Mouse (Mus musculus): Measurements from ENCODE around the gene Syt2. TPM values are rescaled to one million over a fixed set of nuclear protein-coding genes. Genes with fewer than 3 reads are reported as not detected.
A peak's percentile ranks its signal among the peaks of the same experiment; 100 is the strongest.

Gene Syt2
- polyA plus RNA-seq, 1 experiment from 2014 or later: 0.58 TPM

- Histone ChIP-seq H3K4me3 (replicated peaks; ENCODE audit: low read depth, low read length) (no peak overlapping the region), H3K27ac (peak overlapping the region; percentile 47), H3K9ac (ENCODE audit: low read depth, low read length) (no peak overlapping the region), H3K4me2 (ENCODE audit: low read length) (peak overlapping the region; percentile 36), H3K9me3 (replicated peaks; ENCODE audit: low read length) (no peaks in the 10 kb centered on the region), H3K36me3 (ENCODE audit: insufficient read depth, low read length) (no peaks in the 10 kb centered on the region), H3K4me1 (replicated peaks; ENCODE audit: insufficient read depth, low read length) (peaks cover 14% of the 10 kb centered on the region), H3K27me3 (ENCODE audit: insufficient read depth, low read length) (peaks cover 9% of the 10 kb centered on the region; the same call in 1 of the 2 replicates)
- ATAC-seq (replicated peaks; ENCODE audit: low FRiP score, low read depth) (peak; percentile 38), DNase-seq (ENCODE audit: low spot score) (no peak)
- 13% methylated on average over 4 of the region's 4 CpGs for WGBS
- TF ChIP-seq CTCF (IDR thresholded peaks at IDR 0.05; ENCODE audit: low read depth): no peak
These were observed 5.4 kb downstream of the Syt2 start for GRCm38 (mm10) chr1:134651851-134652398.

GRCm38 (mm10) chr1:134653603-134654257 is 7.3 kb downstream of the Syt2 start:
- TF ChIP-seq CTCF (IDR thresholded peaks at IDR 0.05; ENCODE audit: low read depth): no peak
- H3K9ac ChIP-seq (ENCODE audit: low read depth, low read length): no peak overlapping the region
- H3K9me3 ChIP-seq (replicated peaks; ENCODE audit: low read length): no peaks in the 10 kb centered on the region
- peaks cover 15% of the 10 kb centered on the region for H3K4me1 ChIP-seq (replicated peaks; ENCODE audit: insufficient read depth, low read length)
- H3K36me3 ChIP-seq (ENCODE audit: insufficient read depth, low read length): no peaks in the 10 kb centered on the region
- H3K4me2 ChIP-seq (ENCODE audit: low read length): no peak overlapping the region
- H3K27me3 ChIP-seq (ENCODE audit: insufficient read depth, low read length): no peaks in the 10 kb centered on the region
- 39% methylated on average over 10 of the region's 10 CpGs for WGBS
- H3K4me3 ChIP-seq (replicated peaks; ENCODE audit: low read depth, low read length): no peak overlapping the region
- no peak overlapping the region for H3K27ac ChIP-seq
- no peak for DNase-seq (ENCODE audit: low spot score)
- no peak for ATAC-seq (replicated peaks; ENCODE audit: low FRiP score, low read depth)

- no peaks in the 10 kb centered on the region for H3K27me3 ChIP-seq (ENCODE audit: insufficient read depth, low read length)
- no peaks in the 10 kb centered on the region for H3K9me3 ChIP-seq (replicated peaks; ENCODE audit: low read length)
- no peaks in the 10 kb centered on the region for H3K36me3 ChIP-seq (ENCODE audit: insufficient read depth, low read length)
- H3K9ac ChIP-seq (ENCODE audit: low read depth, low read length): no peak overlapping the region
- H3K4me1 ChIP-seq (replicated peaks; ENCODE audit: insufficient read depth, low read length): 0 out of 2 replicates have a peak, but pooled peaks cover 3% of the 10 kb centered on the region
- ATAC-seq (replicated peaks; ENCODE audit: low FRiP score, low read depth): no peak
- no peak overlapping the region for H3K4me3 ChIP-seq (replicated peaks; ENCODE audit: low read depth, low read length)
- no peak for TF ChIP-seq CTCF (IDR thresholded peaks at IDR 0.05; ENCODE audit: low read depth)
- H3K27ac ChIP-seq: no peak overlapping the region
- no peak for DNase-seq (ENCODE audit: low spot score)
- WGBS: 39% methylated on average over 7 of the region's 7 CpGs
- no peak overlapping the region for H3K4me2 ChIP-seq (ENCODE audit: low read length)
These were observed 12.4 kb downstream of the Syt2 start for GRCm38 (mm10) chr1:134658841-134659240.

GRCm38 (mm10) chr1:134660163-134660562 is 13.7 kb downstream of the Syt2 start:
- H3K27me3 ChIP-seq (ENCODE audit: insufficient read depth, low read length): no peaks in the 10 kb centered on the region
- 0 out of 2 replicates have a peak, but pooled peaks cover 3% of the 10 kb centered on the region for H3K4me1 ChIP-seq (replicated peaks; ENCODE audit: insufficient read depth, low read length)
- no peak for TF ChIP-seq CTCF (IDR thresholded peaks at IDR 0.05; ENCODE audit: low read depth)
- ATAC-seq (replicated peaks; ENCODE audit: low FRiP score, low read depth) (no peak; the same call in 1 of the 2 replicates), DNase-seq (ENCODE audit: low spot score) (peak; percentile 77)
- no peak overlapping the region for H3K4me3 ChIP-seq (replicated peaks; ENCODE audit: low read depth, low read length)
- H3K4me2 ChIP-seq (ENCODE audit: low read length): no peak overlapping the region
- WGBS: 9% methylated on average over 7 of the region's 7 CpGs
- H3K36me3 ChIP-seq (ENCODE audit: insufficient read depth, low read length): no peaks in the 10 kb centered on the region
- H3K9me3 ChIP-seq (replicated peaks; ENCODE audit: low read length): no peaks in the 10 kb centered on the region
- H3K27ac ChIP-seq: no peak overlapping the region
- H3K9ac ChIP-seq (ENCODE audit: low read depth, low read length): no peak overlapping the region

GRCm38 (mm10) chr1:134671234-134672070 is 25.0 kb downstream of the Syt2 start:
- Histone ChIP-seq H3K36me3 (ENCODE audit: insufficient read depth, low read length) (no peaks in the 10 kb centered on the region), H3K27me3 (ENCODE audit: insufficient read depth, low read length) (no peaks in the 10 kb centered on the region), H3K9ac (ENCODE audit: low read depth, low read length) (no peak overlapping the region), H3K9me3 (replicated peaks; ENCODE audit: low read length) (no peaks in the 10 kb centered on the region; the same call in 1 of the 2 replicates), H3K4me2 (ENCODE audit: low read length) (no peak overlapping the region), H3K4me3 (replicated peaks; ENCODE audit: low read depth, low read length) (no peak overlapping the region), H3K27ac (no peak overlapping the region), H3K4me1 (replicated peaks; ENCODE audit: insufficient read depth, low read length) (peaks cover 3% of the 10 kb centered on the region; the same call in 1 of the 2 replicates)
- no peak for TF ChIP-seq CTCF (IDR thresholded peaks at IDR 0.05; ENCODE audit: low read depth)
- DNase-seq (ENCODE audit: low spot score) (peak; percentile 24), ATAC-seq (replicated peaks; ENCODE audit: low FRiP score, low read depth) (no peak)
- WGBS: 63% methylated on average over 10 of the region's 10 CpGs

GRCm38 (mm10) chr1:134674312-134674711 is 27.8 kb downstream of the Syt2 start:
- Histone ChIP-seq H3K9me3 (replicated peaks; ENCODE audit: low read length) (no peaks in the 10 kb centered on the region; the same call in 1 of the 2 replicates), H3K9ac (ENCODE audit: low read depth, low read length) (no peak overlapping the region), H3K36me3 (ENCODE audit: insufficient read depth, low read length) (no peaks in the 10 kb centered on the region), H3K4me2 (ENCODE audit: low read length) (no peak overlapping the region), H3K4me1 (replicated peaks; ENCODE audit: insufficient read depth, low read length) (peaks cover 3% of the 10 kb centered on the region; the same call in 1 of the 2 replicates), H3K27ac (no peak overlapping the region), H3K4me3 (replicated peaks; ENCODE audit: low read depth, low read length) (no peak overlapping the region), H3K27me3 (ENCODE audit: insufficient read depth, low read length) (no peaks in the 10 kb centered on the region)
- no peak for DNase-seq (ENCODE audit: low spot score)
- 22% methylated on average over 1 of the region's 1 CpGs for WGBS
- no peak for ATAC-seq (replicated peaks; ENCODE audit: low FRiP score, low read depth)
- no peak for TF ChIP-seq CTCF (IDR thresholded peaks at IDR 0.05; ENCODE audit: low read depth)
